Mouse (Mus musculus) lung, embryonic 14.5 days (tissue): Measurements from ENCODE around the gene Ehd2. TPM values are rescaled to one million over a fixed set of nuclear protein-coding genes. Genes with fewer than 3 reads are reported as not detected.
A peak's percentile ranks its signal among the peaks of the same experiment; 100 is the strongest.

Experiments
- ATAC-seq: fragments of 200-750 bp; cut with Nextera tagmentation; 2 replicates; pipeline ENCODE4 v1.8.0; 2017; ENCODE audit warnings: mild to moderate bottlenecking, moderate TSS enrichment, moderate library complexity; ENCODE audit not compliant: insufficient read depth
- DNase-seq: peaks from one replicate; pipeline ENCODE4 v3.0.0-alpha.2; 2015
- H3K27ac ChIP-seq: fragments of 300-500 bp; sonication (generic); 2 replicates; pipeline ENCODE4 v1.5.1; 2014; ENCODE audit warnings: low read depth, mild to moderate bottlenecking, moderate library complexity
- H3K27me3 ChIP-seq: fragments of 300-500 bp; sonication (generic); 2 replicates; pipeline ENCODE4 v1.6.1; 2014; ENCODE audit warnings: low read length, control low read depth; ENCODE audit not compliant: insufficient read depth
- H3K36me3 ChIP-seq: fragments of 300-500 bp; sonication (generic); 2 replicates; pipeline ENCODE4 v1.6.1; 2014; ENCODE audit warnings: control low read depth; ENCODE audit not compliant: insufficient read depth
- H3K4me1 ChIP-seq: fragments of 300-500 bp; sonication (generic); 2 replicates; pipeline ENCODE4 v1.6.1; 2014; ENCODE audit warnings: antibody characterized with exemption, control low read depth; ENCODE audit not compliant: insufficient read depth
- H3K4me2 ChIP-seq: fragments of 300-500 bp; sonication (generic); 2 replicates; pipeline ENCODE4 v1.6.1; 2014; ENCODE audit warnings: mild to moderate bottlenecking
- H3K4me3 ChIP-seq: fragments of 300-500 bp; sonication (generic); 2 replicates; pipeline ENCODE4 v1.5.1; 2014; ENCODE audit warnings: low read depth, low read length
- H3K9ac ChIP-seq: fragments of 300-500 bp; sonication (generic); 2 replicates; pipeline ENCODE4 v1.6.1; 2014
- H3K9me3 ChIP-seq: fragments of 300-500 bp; sonication (generic); 2 replicates; pipeline ENCODE4 v1.6.1; 2016; ENCODE audit warnings: low read depth, low read length, control low read depth
- CTCF ChIP-seq: IDR thresholded peaks from 2 replicates; pipeline ENCODE4 v1.5.1; 2016; ENCODE audit warnings: antibody characterized with exemption, low read depth
- WGBS: fragments of 180-500 bp; shearing (Covaris S2); extraction: QIAGEN DNeasy Blood & Tissue Kit; methylation state at CpG from one replicate; pipeline ENCODE4 v1.1.7; 2014; 5-methylcytosine and 5-hydroxymethylcytosine counted together
- polyA plus RNA-seq: library from polyadenylated mRNA; unstranded; fragments of >200 nt; fragmentation: Nextera tagmentation; extraction: Ambion mirVana; gene quantifications from 2 replicates; pipeline ENCODE4 v1.2.1, GENCODE M21; 2014

Ehd2 gene
- polyA plus RNA-seq, 1 experiment from 2014 or later = 61.2 TPM

DNA sequence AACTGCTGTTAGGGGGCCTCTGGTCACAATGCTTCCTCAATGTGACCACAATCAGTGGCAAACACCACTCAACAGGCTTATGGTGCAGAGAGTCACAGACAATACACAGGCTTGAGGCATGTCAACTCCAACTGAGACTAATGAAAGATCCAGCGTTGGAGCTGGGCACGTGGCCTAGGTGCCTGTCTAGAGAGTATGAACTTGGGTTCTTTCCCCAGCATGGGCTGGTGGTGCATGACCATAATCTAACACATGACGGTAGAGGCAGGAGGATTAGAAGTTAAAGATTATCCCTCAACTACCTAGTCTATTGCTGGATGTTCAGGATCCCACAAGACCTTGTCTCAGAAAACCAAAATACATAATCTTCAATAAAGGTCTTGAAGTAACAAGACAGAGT is 24.4 kb upstream of the Ehd2 start:
- no peak overlapping the region for H3K9ac ChIP-seq
- H3K4me3 ChIP-seq = no peak overlapping the region
- no peaks in the 10 kb centered on the region for H3K9me3 ChIP-seq
- DNase-seq = no peak
- no peak overlapping the region for H3K27ac ChIP-seq
- H3K27me3 ChIP-seq = no peaks in the 10 kb centered on the region
- WGBS = 91% methylated on average over 3 of the region's 3 CpGs
- TF ChIP-seq CTCF = no peak
- H3K36me3 ChIP-seq = peaks cover 84% of the 10 kb centered on the region
- no peaks in the 10 kb centered on the region for H3K4me1 ChIP-seq
- H3K4me2 ChIP-seq = no peak overlapping the region
- no peak for ATAC-seq

- DNase-seq = no peak
- no peaks in the 10 kb centered on the region for H3K9me3 ChIP-seq
- H3K27me3 ChIP-seq = no peaks in the 10 kb centered on the region
- no peak overlapping the region for H3K4me2 ChIP-seq
- no peak overlapping the region for H3K9ac ChIP-seq
- H3K4me1 ChIP-seq = no peaks in the 10 kb centered on the region
- no peak overlapping the region for H3K27ac ChIP-seq
- H3K36me3 ChIP-seq = peaks cover 81% of the 10 kb centered on the region
- no peak for TF ChIP-seq CTCF
- no peak overlapping the region for H3K4me3 ChIP-seq
- ATAC-seq = 0 out of 2 replicates have a peak, but pooled peaks have one; percentile 24
- 92% methylated on average over 16 of the region's 16 CpGs for WGBS
These were observed 20.4 kb upstream of the Ehd2 start for GRCm38 (mm10) chr7:15987661-15988356.

DNA sequence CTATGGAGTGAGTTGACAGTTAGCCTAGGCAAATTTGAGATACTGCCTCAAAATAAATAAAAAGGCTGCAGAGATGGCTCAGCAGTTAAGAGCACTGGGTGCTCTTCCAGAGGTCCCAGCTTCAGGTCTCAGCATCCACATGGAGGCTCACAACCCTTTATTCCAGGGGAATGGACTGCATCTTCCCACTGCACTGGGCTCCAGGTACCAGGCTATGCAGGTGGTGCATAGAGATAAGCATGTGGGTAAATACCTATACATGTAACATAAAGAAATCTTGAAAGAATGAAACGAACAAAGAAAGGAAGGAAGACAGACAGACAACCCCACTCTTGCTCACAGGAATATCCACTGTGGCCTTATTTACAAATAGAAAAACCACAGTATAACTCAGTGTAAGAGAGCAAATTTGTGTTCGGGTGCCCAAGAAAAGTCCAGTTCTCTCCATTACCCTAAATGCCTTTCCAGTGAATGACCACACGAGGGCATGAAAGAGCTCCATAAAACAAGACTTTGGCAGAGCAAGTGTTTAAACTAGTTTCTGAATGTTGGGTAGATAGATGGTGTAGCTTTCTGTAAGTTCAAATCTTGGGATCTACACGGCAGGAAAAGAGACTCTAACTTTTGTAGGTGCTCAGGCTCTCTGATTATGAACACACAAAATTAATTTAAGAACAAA is 15.5 kb upstream of the Ehd2 start:
- H3K27ac ChIP-seq = no peak overlapping the region
- DNase-seq (peak; percentile 78), ATAC-seq (no peak)
- no peak overlapping the region for H3K4me2 ChIP-seq
- H3K9ac ChIP-seq = no peak overlapping the region
- peak; percentile 74 for TF ChIP-seq CTCF
- H3K27me3 ChIP-seq = no peaks in the 10 kb centered on the region
- H3K4me3 ChIP-seq = no peak overlapping the region
- WGBS = 37% methylated on average over 4 of the region's 4 CpGs
- H3K9me3 ChIP-seq = no peaks in the 10 kb centered on the region
- H3K4me1 ChIP-seq = no peaks in the 10 kb centered on the region
- peaks cover 80% of the 10 kb centered on the region for H3K36me3 ChIP-seq

GRCm38 (mm10) chr7:15981538-15981937 is 14.2 kb upstream of the Ehd2 start:
- TF ChIP-seq CTCF = no peak
- no peak overlapping the region for H3K4me3 ChIP-seq
- ATAC-seq = no peak
- H3K9me3 ChIP-seq = no peaks in the 10 kb centered on the region
- 78% methylated on average over 4 of the region's 4 CpGs for WGBS
- no peak overlapping the region for H3K9ac ChIP-seq
- H3K27me3 ChIP-seq = no peaks in the 10 kb centered on the region
- H3K36me3 ChIP-seq = peaks cover 78% of the 10 kb centered on the region
- H3K4me1 ChIP-seq = no peaks in the 10 kb centered on the region
- DNase-seq = no peak
- no peak overlapping the region for H3K27ac ChIP-seq
- H3K4me2 ChIP-seq = no peak overlapping the region

DNA sequence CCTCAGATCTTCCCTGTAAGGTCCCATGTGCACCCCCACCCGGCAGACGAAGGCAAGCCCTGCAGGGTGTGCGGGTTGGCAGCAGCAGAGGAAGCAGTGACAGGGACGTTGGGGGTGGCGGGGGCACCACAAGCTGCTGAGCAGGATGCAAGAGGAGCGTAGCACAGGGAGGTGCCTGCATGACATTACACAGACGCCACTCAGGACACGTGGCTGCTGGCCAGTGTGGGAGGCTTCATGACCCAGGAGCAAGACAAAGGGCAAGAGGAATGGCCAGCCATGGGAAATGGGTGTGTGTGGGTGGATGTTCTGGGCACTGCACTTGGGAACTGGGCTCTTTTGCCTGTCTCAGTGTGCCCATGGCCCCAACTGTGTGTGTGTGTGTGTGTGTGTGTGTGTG is 12.9 kb upstream of the Ehd2 start:
- DNase-seq (no peak), ATAC-seq (no peak)
- H3K9ac ChIP-seq = no peak overlapping the region
- no peaks in the 10 kb centered on the region for H3K4me1 ChIP-seq
- 86% methylated on average over 8 of the region's 8 CpGs for WGBS
- no peak for TF ChIP-seq CTCF
- H3K4me3 ChIP-seq = no peak overlapping the region
- H3K27ac ChIP-seq = peak overlapping the region; percentile 30; the same call in 1 of the 2 replicates
- no peaks in the 10 kb centered on the region for H3K9me3 ChIP-seq
- H3K4me2 ChIP-seq = no peak overlapping the region
- H3K27me3 ChIP-seq = no peaks in the 10 kb centered on the region
- peaks cover 76% of the 10 kb centered on the region for H3K36me3 ChIP-seq

GRCm38 (mm10) chr7:15975904-15976303 is 8.5 kb upstream of the Ehd2 start:
- Histone ChIP-seq H3K4me1 (no peaks in the 10 kb centered on the region), H3K27ac (no peak overlapping the region), H3K9ac (no peak overlapping the region), H3K4me3 (no peak overlapping the region), H3K4me2 (no peak overlapping the region), H3K27me3 (no peaks in the 10 kb centered on the region), H3K36me3 (peaks cover 89% of the 10 kb centered on the region), H3K9me3 (no peaks in the 10 kb centered on the region)
- 0 out of 2 replicates have a peak, but pooled peaks have one; percentile 38 for ATAC-seq
- peak; percentile 61 for DNase-seq
- TF ChIP-seq CTCF = peak; percentile 86
- WGBS = 78% methylated on average over 4 of the region's 4 CpGs

- no peaks in the 10 kb centered on the region for H3K9me3 ChIP-seq
- H3K27me3 ChIP-seq = no peaks in the 10 kb centered on the region
- H3K9ac ChIP-seq = no peak overlapping the region
- WGBS = 92% methylated on average over 10 of the region's 10 CpGs
- H3K4me1 ChIP-seq = no peaks in the 10 kb centered on the region
- no peak overlapping the region for H3K27ac ChIP-seq
- DNase-seq (no peak), ATAC-seq (no peak; the same call in 1 of the 2 replicates)
- no peak overlapping the region for H3K4me3 ChIP-seq
- TF ChIP-seq CTCF = no peak
- peaks cover 89% of the 10 kb centered on the region for H3K36me3 ChIP-seq
- H3K4me2 ChIP-seq = no peak overlapping the region
These were observed 8.1 kb upstream of the Ehd2 start for GRCm38 (mm10) chr7:15975451-15975850.
